Mouse (Mus musculus) T-helper 2 cell (primary cell): Measurements from ENCODE around the gene Arrdc3.
"Not testable (repeated sequence)": the region's sequence is repeated elsewhere in the genome, so short reads cannot be mapped to it uniquely, and the experiment has no call there.

Source experiments
- in situ Hi-C: fragments of 300-600 bp; cut with MboI, MseI; formaldehyde crosslinking; loops from one replicate; pipeline ENCODE4 v1.15.1; 2025; ENCODE audit warnings: high pct_unique_total_duplicates

Gene Arrdc3

GRCm38 (mm10) chr13:80883190-80883589 lies at the start of gene Arrdc3:
TSS of gene Arrdc3 (plus strand) at chr13:80883384.
- in situ Hi-C loops: loop anchor here (5.0 kb wide), 1 partner anchor 484 kb away; no protein-coding TSS in a partner anchor

- in situ Hi-C loops: loop anchor here (25.0 kb wide), 1 partner anchor 800 kb away; the partner anchor contains the start of gene Lysmd3
These were observed 21.0 kb upstream of the Arrdc3 start for GRCm38 (mm10) chr13:80862215-80862614.

GRCm38 (mm10) chr13:80864195-80864594 lies 19.0 kb upstream of the Arrdc3 start:
- in situ Hi-C loops: loop anchor here (25.0 kb wide), 1 partner anchor 798 kb away; the partner anchor contains the start of gene Lysmd3

GRCm38 (mm10) chr13:80875126-80875525 lies 8.1 kb upstream of the Arrdc3 start:
- in situ Hi-C loops: loop anchor here (5.0 kb wide), 1 partner anchor 422 kb away; no protein-coding TSS in a partner anchor

GRCm38 (mm10) chr13:80880756-80881155 lies 2.4 kb upstream of the Arrdc3 start:
- in situ Hi-C loops: loop anchor here (5.0 kb wide), 1 partner anchor 487 kb away; no protein-coding TSS in a partner anchor

- in situ Hi-C loops: loop anchor here (5.0 kb wide), 1 partner anchor 485 kb away; no protein-coding TSS in a partner anchor
These were observed 1.3 kb upstream of the Arrdc3 start for GRCm38 (mm10) chr13:80881722-80882500.

GRCm38 (mm10) chr13:80882716-80883135 lies 458 bp upstream of the Arrdc3 start:
- in situ Hi-C loops: loop anchor here (5.0 kb wide), 1 partner anchor 485 kb away; no protein-coding TSS in a partner anchor

GRCm38 (mm10) chr13:80883649-80884376 lies 629 bp downstream of the Arrdc3 start:
- in situ Hi-C loops: loop anchor here (5.0 kb wide), 1 partner anchor 483 kb away; no protein-coding TSS in a partner anchor

- in situ Hi-C loops: loop anchor here (5.0 kb wide), 1 partner anchor 483 kb away; no protein-coding TSS in a partner anchor
These were observed 1.3 kb downstream of the Arrdc3 start for GRCm38 (mm10) chr13:80884377-80884983.

- in situ Hi-C loops: no loop called here
These were observed 2.1 kb downstream of the Arrdc3 start for GRCm38 (mm10) chr13:80885103-80885833.

- in situ Hi-C loops: no loop called here
These were observed 2.9 kb downstream of the Arrdc3 start for GRCm38 (mm10) chr13:80885834-80886663.

- in situ Hi-C loops: no loop called here
These were observed 3.6 kb downstream of the Arrdc3 start for GRCm38 (mm10) chr13:80886664-80887210.

- in situ Hi-C loops: no loop called here
These were observed 4.7 kb downstream of the Arrdc3 start for GRCm38 (mm10) chr13:80887842-80888241.

GRCm38 (mm10) chr13:80894928-80895327 lies 11.7 kb downstream of the Arrdc3 start:
- in situ Hi-C loops: not testable (repeated sequence)

GRCm38 (mm10) chr13:80897411-80897810 lies 14.2 kb downstream of the Arrdc3 start:
- in situ Hi-C loops: no loop called here

GRCm38 (mm10) chr13:80898095-80898494 lies 14.9 kb downstream of the Arrdc3 start:
- in situ Hi-C loops: no loop called here

- in situ Hi-C loops: no loop called here
These were observed 16.3 kb downstream of the Arrdc3 start for GRCm38 (mm10) chr13:80899435-80900029.

GRCm38 (mm10) chr13:80901432-80901831 lies 18.2 kb downstream of the Arrdc3 start:
- in situ Hi-C loops: no loop called here

- in situ Hi-C loops: no loop called here
These were observed 19.6 kb downstream of the Arrdc3 start for GRCm38 (mm10) chr13:80902796-80903195.
